Mouse (Mus musculus) midbrain, embryonic 10.5 days (tissue): ENCODE measurements around the gene Fam184a. TPM values are rescaled to one million over a fixed set of nuclear protein-coding genes. Genes with fewer than 3 reads are reported as not detected.

Source experiments
- DNase-seq: peaks from one replicate; pipeline ENCODE4 v3.0.0-alpha.2; 2017; ENCODE audit warnings: low spot score
- H3K27ac ChIP-seq: fragments of 300-500 bp; sonication (generic); replicated peaks from 2 replicates; pipeline ENCODE4 v1.5.1; 2016; ENCODE audit warnings: mild to moderate bottlenecking
- H3K27me3 ChIP-seq: fragments of 300-500 bp; sonication (generic); 2 replicates; pipeline ENCODE4 v1.6.1; 2016; ENCODE audit warnings: low read depth, mild to moderate bottlenecking; ENCODE audit not compliant: poor library complexity, severe bottlenecking
- H3K36me3 ChIP-seq: fragments of 300-500 bp; sonication (generic); 2 replicates; pipeline ENCODE4 v1.6.1; 2016; ENCODE audit warnings: mild to moderate bottlenecking, moderate library complexity
- H3K4me1 ChIP-seq: fragments of 300-500 bp; sonication (generic); 2 replicates; pipeline ENCODE4 v1.6.1; 2016
- H3K4me3 ChIP-seq: fragments of 300-500 bp; sonication (generic); 2 replicates; pipeline ENCODE4 v1.5.1; 2016; ENCODE audit warnings: mild to moderate bottlenecking, moderate library complexity
- H3K9me3 ChIP-seq: fragments of 300-500 bp; sonication (generic); replicated peaks from 2 replicates; pipeline ENCODE4 v1.6.1; 2016; ENCODE audit warnings: mild to moderate bottlenecking
- WGBS: fragments of 180-500 bp; shearing (Covaris S2); methylation state at CpG from one replicate; pipeline ENCODE4 v1.1.7; 2016; 5-methylcytosine and 5-hydroxymethylcytosine counted together
- polyA plus RNA-seq: library from polyadenylated mRNA; unstranded; fragments of >200 nt; fragmentation: Nextera tagmentation; extraction: Ambion mirVana; gene quantifications from 2 replicates; pipeline ENCODE4 v1.2.1, GENCODE M21; 2016

Gene Fam184a
- 4.3 and 4.7 TPM in 2 replicates for polyA plus RNA-seq

DNA sequence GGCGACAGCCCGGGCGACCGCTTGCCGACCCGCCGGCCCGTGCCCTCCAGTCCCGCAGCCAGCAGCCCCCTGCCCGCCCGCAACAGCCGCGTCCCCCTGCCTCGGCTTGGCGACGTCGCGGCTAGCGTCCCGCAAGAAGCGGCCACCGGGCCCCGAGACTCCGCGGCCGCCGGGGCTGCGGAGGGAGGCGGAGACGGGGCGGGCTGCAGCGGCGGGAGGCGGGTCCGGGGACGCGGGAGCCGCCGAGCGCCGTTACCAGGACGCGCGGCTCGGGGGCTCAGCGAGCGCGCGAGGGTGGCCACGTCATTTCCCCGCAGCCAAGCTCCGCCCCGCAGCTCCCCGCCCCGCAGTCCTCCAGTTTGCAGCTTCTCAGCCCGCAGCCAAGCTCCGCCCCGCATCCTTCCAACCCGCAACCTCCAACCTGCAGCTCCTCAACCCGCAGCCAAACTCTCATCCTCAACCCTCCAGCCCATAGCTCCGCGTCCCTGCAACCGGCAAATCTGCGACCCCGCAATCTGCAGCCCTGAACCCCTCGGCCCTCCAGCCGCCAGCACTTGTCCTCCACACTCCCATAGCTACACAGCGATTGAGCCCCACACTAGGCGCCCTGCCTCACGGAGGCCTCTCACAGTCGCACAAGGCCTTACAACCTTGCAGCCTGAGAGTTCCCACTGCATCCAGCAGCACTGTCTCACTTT, at the start of gene Fam184a:
TSS of gene Fam184a (minus strand) at position 169 of the 698 bp plus-strand sequence.
- H3K27ac ChIP-seq = peak within 1 kb of the TSS; percentile 87
- WGBS = 4% methylated on average over 43 of the region's 71 CpGs

DNA sequence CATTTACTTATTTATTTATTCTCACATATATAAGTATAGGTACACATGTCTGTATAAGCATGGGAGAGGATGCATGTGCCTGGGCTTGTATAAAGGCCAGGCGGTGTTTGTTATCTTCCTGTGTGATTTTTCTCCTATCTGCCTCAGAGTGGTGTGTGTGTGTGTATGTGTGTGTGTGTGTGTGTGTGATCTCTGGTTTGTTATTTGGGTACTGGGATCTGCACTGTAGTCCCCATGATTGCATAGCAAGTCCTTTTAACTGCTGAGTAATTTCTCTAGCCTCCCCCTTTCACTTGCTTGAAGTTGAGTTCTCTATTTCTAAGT, 45.3 kb upstream of the Fam184a start:
- Histone ChIP-seq H3K36me3 (no peaks in the 10 kb centered on the region), H3K27me3 (no peaks in the 10 kb centered on the region), H3K4me1 (no peaks in the 10 kb centered on the region), H3K27ac (no peak overlapping the region), H3K9me3 (no peaks in the 10 kb centered on the region), H3K4me3 (no peak overlapping the region)
- WGBS = 92% methylated on average over 1 of the region's 1 CpGs
- no peak for DNase-seq

More for the DNA sequence above, at the start of gene Fam184a:
- Histone ChIP-seq H3K27me3 (peaks cover 14% of the 10 kb centered on the region), H3K36me3 (no peaks in the 10 kb centered on the region), H3K9me3 (0 out of 2 replicates have a peak, but pooled peaks cover 3% of the 10 kb centered on the region), H3K4me1 (peaks cover 14% of the 10 kb centered on the region), H3K4me3 (peak within 1 kb of the TSS; percentile 84)
- DNase-seq = peak; percentile 71

DNA sequence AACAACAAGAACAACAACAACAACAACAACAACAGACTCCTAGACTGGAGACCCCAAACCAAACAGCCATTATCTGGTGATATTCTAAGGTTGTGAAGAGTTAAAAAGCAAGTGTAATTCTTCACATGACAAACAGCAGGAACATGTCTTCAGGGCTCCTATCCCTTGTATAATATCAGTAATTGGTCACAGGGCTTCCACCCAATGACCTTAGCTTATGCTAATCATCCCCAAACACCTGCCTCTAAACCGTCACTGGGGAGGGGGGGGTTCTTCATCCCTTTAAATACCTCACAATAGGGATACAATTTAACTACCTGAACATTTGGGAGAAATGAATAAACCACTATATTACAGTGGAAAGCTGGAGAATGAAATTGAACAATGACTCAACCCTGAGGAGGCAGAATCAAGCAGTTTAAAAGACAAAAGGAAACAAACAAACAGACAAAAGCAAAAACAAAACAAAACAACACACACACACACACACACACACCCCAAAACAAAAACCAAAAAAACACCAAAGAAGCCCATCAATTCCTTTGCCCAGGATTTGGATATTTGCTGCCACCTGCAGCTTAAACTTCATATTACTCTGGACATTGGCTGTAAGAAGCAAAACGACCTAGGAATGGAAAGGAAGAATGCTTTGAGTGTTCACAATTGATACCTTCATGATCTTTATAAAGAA, 44.8 kb upstream of the Fam184a start:
- Histone ChIP-seq H3K27me3 (no peaks in the 10 kb centered on the region), H3K4me3 (no peak overlapping the region), H3K9me3 (no peaks in the 10 kb centered on the region), H3K27ac (no peak overlapping the region), H3K4me1 (no peaks in the 10 kb centered on the region), H3K36me3 (no peaks in the 10 kb centered on the region)
- no peak for DNase-seq
- 19% methylated on average over 2 of the region's 2 CpGs for WGBS

DNA sequence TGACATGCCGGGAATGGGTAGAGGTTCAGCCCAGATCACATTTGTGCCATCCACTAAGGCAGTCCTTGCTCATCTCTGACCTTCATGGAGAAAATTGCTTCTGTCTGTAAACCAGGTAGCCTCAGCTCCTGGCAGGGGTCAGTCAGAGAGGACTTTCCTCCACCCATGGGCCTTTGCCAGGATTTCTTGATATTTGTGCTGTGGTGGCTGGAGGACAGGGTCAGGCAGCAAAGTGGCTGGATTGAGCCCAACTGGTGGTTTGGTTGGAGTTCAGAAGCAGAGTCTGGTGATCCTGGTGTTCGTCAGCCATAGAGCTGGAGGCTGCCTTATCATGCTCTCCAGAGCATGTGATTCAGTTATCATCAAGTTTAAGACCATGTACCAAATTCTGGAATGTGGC, 40.4 kb upstream of the Fam184a start:
- H3K4me3 ChIP-seq = no peak overlapping the region
- no peaks in the 10 kb centered on the region for H3K27me3 ChIP-seq
- peaks cover 6% of the 10 kb centered on the region; the same call in 1 of the 2 replicates for H3K9me3 ChIP-seq
- no peak overlapping the region for H3K27ac ChIP-seq
- no peaks in the 10 kb centered on the region for H3K4me1 ChIP-seq
- 91% methylated on average over 2 of the region's 2 CpGs for WGBS
- H3K36me3 ChIP-seq = no peaks in the 10 kb centered on the region
- no peak for DNase-seq

DNA sequence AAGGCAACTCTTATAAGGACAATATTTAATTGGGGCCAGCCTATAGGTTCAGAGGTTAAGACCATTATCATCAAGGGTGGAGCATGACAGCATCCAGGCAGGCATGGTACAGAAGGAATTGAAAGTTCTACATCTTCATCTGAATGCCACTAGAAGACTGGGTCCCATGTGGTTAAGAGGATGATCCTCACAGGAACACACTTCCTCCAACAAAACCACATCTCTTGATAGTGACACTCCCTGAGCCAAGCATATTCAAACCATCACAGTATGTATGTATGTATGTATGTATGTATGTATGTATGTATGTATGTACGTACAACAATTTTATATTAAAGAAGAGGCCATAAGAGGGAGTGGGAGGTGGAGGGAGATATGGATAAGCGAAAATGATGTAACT, 25.7 kb upstream of the Fam184a start:
- DNase-seq = no peak
- no peak overlapping the region for H3K27ac ChIP-seq
- H3K27me3 ChIP-seq = no peaks in the 10 kb centered on the region
- no peaks in the 10 kb centered on the region for H3K9me3 ChIP-seq
- no peaks in the 10 kb centered on the region for H3K4me1 ChIP-seq
- whole genome bisulfite sequencing = 94% methylated on average over 2 of the region's 2 CpGs
- no peaks in the 10 kb centered on the region for H3K36me3 ChIP-seq
- no peak overlapping the region for H3K4me3 ChIP-seq

DNA sequence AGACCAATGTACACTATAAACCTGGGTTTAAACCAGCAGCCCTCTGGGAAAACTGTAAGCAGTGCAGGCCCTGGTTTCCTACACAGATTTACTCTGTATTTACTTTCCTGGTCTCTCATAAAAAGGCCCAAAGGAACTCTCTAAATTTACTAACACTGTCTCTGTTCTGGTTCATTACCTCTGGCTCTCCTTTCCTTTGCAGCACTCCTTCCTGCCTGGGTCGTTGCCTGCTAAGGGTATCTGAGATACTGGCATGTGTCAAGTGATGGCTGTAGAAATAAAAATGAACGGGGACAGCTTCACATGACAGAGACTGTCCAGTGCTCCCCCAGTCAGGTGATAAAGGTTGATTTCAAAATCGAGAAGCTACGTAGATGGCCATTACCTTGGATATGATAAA, 21.8 kb upstream of the Fam184a start:
- Histone ChIP-seq H3K4me3 (no peak overlapping the region), H3K4me1 (no peaks in the 10 kb centered on the region), H3K36me3 (no peaks in the 10 kb centered on the region), H3K27me3 (no peaks in the 10 kb centered on the region), H3K9me3 (no peaks in the 10 kb centered on the region), H3K27ac (no peak overlapping the region)
- no peak for DNase-seq
- 86% methylated on average over 4 of the region's 4 CpGs for WGBS

DNA sequence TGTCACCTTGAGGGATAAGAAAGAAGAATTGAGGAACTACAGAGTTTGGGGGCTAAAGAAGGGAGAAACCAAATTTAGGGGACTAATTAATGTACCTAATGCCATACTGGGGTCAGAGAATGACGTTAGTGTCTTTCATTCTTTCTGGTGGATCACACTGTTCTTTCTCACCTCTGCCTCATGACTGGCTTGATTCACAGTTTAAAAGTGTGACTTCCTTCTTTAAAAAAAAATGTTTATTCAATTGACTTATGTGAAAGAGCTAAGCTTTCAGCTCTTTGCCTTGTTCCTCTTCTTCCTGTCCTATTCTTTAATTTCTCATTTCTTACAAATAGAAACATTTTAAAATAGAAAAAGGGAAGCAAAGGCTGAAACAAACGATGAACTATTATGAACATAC, 20.6 kb upstream of the Fam184a start:
- no peaks in the 10 kb centered on the region for H3K36me3 ChIP-seq
- DNase-seq = no peak
- H3K9me3 ChIP-seq = no peaks in the 10 kb centered on the region
- H3K27ac ChIP-seq = no peak overlapping the region
- H3K4me1 ChIP-seq = no peaks in the 10 kb centered on the region
- H3K4me3 ChIP-seq = no peak overlapping the region
- 71% methylated on average over 2 of the region's 2 CpGs for WGBS
- H3K27me3 ChIP-seq = no peaks in the 10 kb centered on the region

DNA sequence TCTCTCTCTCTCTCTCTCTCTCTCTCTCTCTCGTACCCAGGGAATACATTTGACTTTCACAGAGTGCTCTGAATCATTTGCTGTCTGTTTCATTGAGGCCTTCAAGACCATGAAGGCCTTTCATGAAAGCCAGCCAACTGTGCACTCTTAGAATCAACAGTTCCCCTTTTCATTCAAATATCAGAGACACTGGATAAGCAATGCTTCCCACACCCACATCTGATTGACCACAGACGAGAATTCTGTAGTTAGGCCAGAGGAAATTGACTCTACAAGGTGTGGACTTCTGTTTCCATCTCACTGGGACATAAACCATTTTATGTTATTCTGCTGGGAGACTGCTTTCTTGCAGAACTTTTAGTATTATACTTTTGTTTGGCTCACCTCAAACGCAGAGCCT, 17.8 kb upstream of the Fam184a start:
- WGBS = 70% methylated on average over 3 of the region's 3 CpGs
- no peak for DNase-seq
- H3K4me3 ChIP-seq = no peak overlapping the region

DNA sequence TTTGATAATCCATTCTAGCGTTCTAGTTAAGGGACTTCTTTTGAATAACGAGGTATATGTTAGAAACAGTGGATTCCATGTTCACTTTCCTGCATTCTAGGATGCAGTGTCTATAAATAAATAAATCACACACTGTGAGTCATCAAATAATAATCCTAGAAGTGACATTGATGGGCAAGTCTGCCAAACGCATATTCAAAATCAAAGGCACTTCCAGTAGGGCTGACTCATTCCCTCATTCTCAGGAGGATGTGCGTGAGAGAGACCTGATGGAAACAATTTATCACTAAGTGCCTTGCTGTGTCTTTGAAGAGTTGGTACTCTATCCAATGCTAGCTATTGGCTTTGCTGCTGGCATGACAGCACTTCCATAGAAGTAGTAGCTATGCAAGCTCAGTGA, 14.5 kb upstream of the Fam184a start:
- no peaks in the 10 kb centered on the region for H3K27me3 ChIP-seq
- no peaks in the 10 kb centered on the region for H3K9me3 ChIP-seq
- no peaks in the 10 kb centered on the region for H3K36me3 ChIP-seq
- H3K27ac ChIP-seq = no peak overlapping the region
- no peak overlapping the region for H3K4me3 ChIP-seq
- no peaks in the 10 kb centered on the region for H3K4me1 ChIP-seq
- WGBS = 85% methylated on average over 4 of the region's 4 CpGs
- no peak for DNase-seq

More for the DNA sequence above, 17.8 kb upstream of the Fam184a start:
- Histone ChIP-seq H3K27ac (no peak overlapping the region), H3K36me3 (no peaks in the 10 kb centered on the region), H3K27me3 (no peaks in the 10 kb centered on the region), H3K9me3 (no peaks in the 10 kb centered on the region), H3K4me1 (no peaks in the 10 kb centered on the region)

DNA sequence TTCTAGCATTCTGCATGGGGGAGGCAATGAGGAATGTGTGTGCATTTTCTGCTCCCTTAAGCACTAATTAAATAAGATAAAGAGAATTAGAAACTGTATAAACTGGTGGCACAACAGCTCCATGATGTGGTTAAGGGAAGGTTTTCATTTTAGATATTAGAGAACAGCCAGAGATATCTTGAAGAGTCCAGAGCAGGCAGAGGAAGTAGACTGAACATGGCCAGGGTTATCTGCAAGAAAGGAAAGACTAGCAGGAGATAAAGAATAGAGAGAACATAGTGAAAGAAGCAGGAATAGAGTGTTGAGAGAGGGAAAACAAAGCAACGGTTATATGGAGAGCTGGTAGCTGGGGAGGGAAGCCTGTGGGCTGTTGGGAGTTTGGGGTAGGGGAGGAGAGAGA, 1.8 kb upstream of the Fam184a start:
- peaks cover 14% of the 10 kb centered on the region for H3K4me1 ChIP-seq
- DNase-seq = no peak
- no peak overlapping the region for H3K4me3 ChIP-seq
- peaks cover 14% of the 10 kb centered on the region for H3K27me3 ChIP-seq
- no peaks in the 10 kb centered on the region for H3K36me3 ChIP-seq
- WGBS = 90% methylated on average over 1 of the region's 1 CpGs
- H3K9me3 ChIP-seq = 0 out of 2 replicates have a peak, but pooled peaks cover 3% of the 10 kb centered on the region
- H3K27ac ChIP-seq = no peak overlapping the region

DNA sequence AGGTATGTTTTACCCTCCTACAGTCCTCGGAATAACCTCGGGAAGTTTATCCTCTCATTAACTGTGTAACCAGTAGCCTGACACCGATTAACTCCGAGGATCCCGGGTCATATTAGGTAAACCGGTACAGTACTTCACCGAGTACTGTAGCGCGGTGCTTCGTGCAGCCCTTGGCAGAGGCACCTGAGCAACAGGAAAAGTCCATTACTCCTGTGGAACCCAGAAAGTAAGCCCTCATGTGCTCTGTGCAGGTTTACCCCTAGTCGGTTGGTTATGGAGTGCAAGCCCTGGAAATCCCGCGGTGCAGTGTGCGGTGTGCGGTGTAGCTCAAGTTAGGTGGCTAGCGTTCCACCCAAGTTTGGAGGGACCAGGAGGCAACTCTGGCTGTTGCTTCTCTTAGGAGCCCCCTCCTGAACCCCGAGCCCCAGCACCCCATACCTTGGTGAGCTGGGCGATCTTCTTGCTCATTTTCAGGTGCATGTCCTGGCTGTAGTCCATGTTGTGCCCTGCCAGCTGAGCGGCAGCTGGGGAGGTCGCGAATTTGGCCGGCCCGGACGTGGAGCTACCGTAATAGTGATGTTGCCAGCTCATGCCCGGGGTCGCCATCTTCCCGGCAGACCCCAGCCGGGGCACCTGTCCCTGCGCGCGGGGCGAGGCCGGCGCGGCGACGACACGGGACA, 508 bp downstream of the Fam184a start:
- no peak for DNase-seq

DNA sequence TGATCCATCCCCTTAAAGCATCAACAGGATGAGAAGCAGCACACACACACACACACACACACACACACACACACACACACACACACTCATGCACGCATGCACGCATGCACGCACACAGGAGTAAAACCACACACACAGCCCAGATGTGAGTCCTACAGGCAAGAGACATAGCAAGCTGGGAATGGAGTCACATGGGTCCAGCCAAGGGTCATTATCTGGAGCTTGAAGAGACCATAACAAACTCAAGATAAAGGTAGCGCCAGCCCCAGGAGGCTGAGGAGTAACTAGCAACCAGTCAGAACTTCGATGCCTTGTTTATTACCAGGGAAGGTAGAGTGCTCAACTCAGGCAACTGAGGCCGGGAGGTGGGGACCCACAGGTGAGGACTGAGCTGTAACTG, 4.9 kb downstream of the Fam184a start:
- no peaks in the 10 kb centered on the region for H3K36me3 ChIP-seq
- H3K4me1 ChIP-seq = peaks cover 9% of the 10 kb centered on the region
- H3K9me3 ChIP-seq = no peaks in the 10 kb centered on the region
- H3K27ac ChIP-seq = no peak overlapping the region
- H3K27me3 ChIP-seq = peaks cover 10% of the 10 kb centered on the region
- no peak overlapping the region for H3K4me3 ChIP-seq
- DNase-seq = no peak
- WGBS = 89% methylated on average over 6 of the region's 6 CpGs

More for the DNA sequence above, 508 bp downstream of the Fam184a start:
- Histone ChIP-seq H3K9me3 (0 out of 2 replicates have a peak, but pooled peaks cover 3% of the 10 kb centered on the region), H3K36me3 (no peaks in the 10 kb centered on the region), H3K4me1 (peaks cover 14% of the 10 kb centered on the region), H3K27ac (peak overlapping the region; percentile 87), H3K27me3 (peaks cover 14% of the 10 kb centered on the region), H3K4me3 (peak overlapping the region; percentile 84)
- WGBS = 10% methylated on average over 39 of the region's 39 CpGs

DNA sequence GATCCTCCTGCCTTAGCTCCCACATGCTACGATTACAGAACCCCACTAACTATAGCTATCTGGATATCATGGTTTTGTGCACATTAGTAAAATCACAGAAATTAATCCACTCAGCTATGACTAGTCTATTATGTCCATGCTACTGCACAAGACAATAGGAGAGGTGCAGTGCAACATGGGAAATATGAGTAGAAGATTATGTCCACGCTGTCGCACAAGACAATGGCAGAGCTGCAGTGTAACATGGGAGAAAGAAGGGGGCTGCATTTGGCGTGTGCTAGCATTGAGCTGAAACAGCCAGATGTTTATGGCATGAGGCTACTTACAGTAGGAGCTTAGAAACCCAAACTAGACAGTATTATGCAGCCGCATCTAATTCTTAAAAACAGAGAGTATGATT, 8.0 kb downstream of the Fam184a start:
- H3K27me3 ChIP-seq = no peaks in the 10 kb centered on the region
- 92% methylated on average over 5 of the region's 5 CpGs for WGBS
- no peak for DNase-seq

More for the DNA sequence above, 8.0 kb downstream of the Fam184a start:
- H3K36me3 ChIP-seq = no peaks in the 10 kb centered on the region
- no peaks in the 10 kb centered on the region for H3K9me3 ChIP-seq
- H3K4me1 ChIP-seq = no peaks in the 10 kb centered on the region
- H3K27ac ChIP-seq = no peak overlapping the region
- H3K4me3 ChIP-seq = no peak overlapping the region
